Mouse (Mus musculus) stomach, postnatal 0 days (tissue): Measurements from ENCODE around the gene Rufy2.

Source experiments
- CTCF ChIP-seq: IDR thresholded peaks from 2 replicates; pipeline ENCODE4 v1.5.1; 2016; ENCODE audit warnings: antibody characterized with exemption, low read depth, mild to moderate bottlenecking, moderate library complexity
- EP300 ChIP-seq: optimal IDR thresholded peaks from 2 replicates; pipeline ENCODE3; 2016; ENCODE audit warnings: antibody characterized with exemption

DNA sequence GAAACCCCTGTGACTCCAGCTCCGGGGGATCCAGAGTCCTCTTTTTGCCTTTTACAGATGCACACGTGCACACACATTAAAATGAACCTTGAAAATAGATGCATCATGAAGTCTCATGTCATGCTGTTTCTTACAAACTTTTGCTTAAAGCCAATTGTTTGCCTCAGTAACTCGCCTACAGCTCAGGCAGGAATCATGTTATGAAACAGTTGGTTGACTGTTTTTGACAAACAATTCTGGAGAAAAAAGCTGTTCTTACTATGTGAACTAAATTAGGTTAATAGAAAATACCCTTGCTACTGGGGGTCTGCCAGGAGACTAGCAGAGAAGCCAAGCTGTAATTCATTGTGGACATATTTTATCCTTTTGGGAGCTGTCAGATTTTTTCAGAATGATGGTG is 52.9 kb downstream of the Rufy2 start:
- TF ChIP-seq CTCF, result no peak
- no peak for TF ChIP-seq EP300
